Mouse (Mus musculus) C2C12 (cell line): Measurements from ENCODE around the gene Ntf5.

Experiments used
- CTCF ChIP-seq: IDR thresholded peaks from one replicate; pipeline ENCODE4 v1.5.1; 2011; ENCODE audit not compliant: control insufficient read depth, insufficient read depth, insufficient read length
- MAX ChIP-seq: IDR thresholded peaks from one replicate; pipeline ENCODE4 v1.6.1; 2011; ENCODE audit warnings: mild to moderate bottlenecking, control low read depth
- MYOG ChIP-seq: IDR thresholded peaks from one replicate; pipeline ENCODE4 v1.6.1; 2011; ENCODE audit not compliant: control insufficient read depth, insufficient read length; ENCODE audit errors: extremely low read depth
- USF1 ChIP-seq: IDR thresholded peaks from one replicate; pipeline ENCODE4 v1.6.1; 2011; ENCODE audit warnings: low read depth, mild to moderate bottlenecking, control low read depth, moderate library complexity

DNA sequence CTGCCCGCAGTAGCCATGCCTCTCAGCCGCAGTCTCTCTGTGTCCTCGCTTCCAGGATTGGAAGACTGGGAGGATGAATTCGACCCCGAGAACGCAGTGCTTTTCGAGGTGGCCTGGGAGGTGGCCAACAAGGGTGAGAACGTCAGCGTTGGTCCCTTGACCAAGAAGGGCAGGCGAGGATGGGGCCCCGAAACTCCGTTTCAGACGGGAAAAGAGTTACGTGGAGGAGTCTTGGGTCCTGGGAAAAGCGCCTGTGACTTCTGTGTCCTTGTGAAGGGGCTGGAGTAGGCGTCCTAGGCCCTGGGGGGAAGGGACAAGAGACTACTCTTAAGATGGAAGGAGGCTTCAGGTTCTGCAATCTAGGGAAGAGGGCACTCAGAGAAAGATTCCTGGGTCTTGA lies 21.5 kb downstream of the Ntf5 start:
- no peak for TF ChIP-seq MAX
- TF ChIP-seq CTCF: no peak
- TF ChIP-seq USF1: no peak
- no peak for TF ChIP-seq MYOG
